Mouse (Mus musculus) left cerebral cortex, postnatal 14 days (tissue): ENCODE data around the gene Mrps23. TPM values are rescaled to one million over a fixed set of nuclear protein-coding genes. Genes with fewer than 3 reads are reported as not detected.

Source experiments
- DNase-seq, 2 experiments: peaks; one replicate each; pipeline ENCODE4 v3.0.0; 2021 to 2022; ENCODE audit warnings: low spot score in 2 of 2, mixed read lengths in 1 of 2
- intact Hi-C: fragments of 180-260 bp; cut with DNase I; formaldehyde crosslinking; loops from one replicate; pipeline ENCODE4 v1.15.1; 2025
- total RNA-seq, 2 experiments: library from RNA; stranded (reverse); gene quantifications; 2 replicates each; pipeline ENCODE4 v1.2.3; 2021

Mrps23 gene
- total RNA-seq, 2 experiments from 2014 or later, result 68.6 to 75.4 TPM

- intact Hi-C loops, result no loop called here
- no peak for DNase-seq
Measured at GRCm38 (mm10) chr11:88235221-88236203, 31.3 kb downstream of the Mrps23 start.

DNA sequence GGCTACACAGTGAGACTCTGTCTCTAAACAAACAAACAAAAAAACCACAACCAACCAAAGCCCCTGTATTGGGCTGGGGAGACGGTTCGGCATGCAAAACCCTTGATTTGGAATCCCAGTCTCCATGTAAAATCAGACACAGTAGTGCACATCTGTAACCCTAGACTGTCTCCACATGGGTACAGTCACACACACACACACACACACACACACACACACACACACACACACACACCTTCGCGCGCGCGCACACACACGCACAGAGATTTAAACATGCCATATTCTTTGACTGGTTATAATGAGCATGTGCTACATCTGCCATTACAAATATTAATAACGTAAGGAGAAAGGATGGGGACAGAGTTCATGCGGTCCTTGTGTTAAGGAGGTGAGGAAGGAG lies 36.1 kb downstream of the Mrps23 start:
- intact Hi-C loops, result no loop called here
- DNase-seq, result no peak

GRCm38 (mm10) chr11:88240736-88241353 lies 36.7 kb downstream of the Mrps23 start:
- DNase-seq, result no peak
- intact Hi-C loops, result no loop called here

- intact Hi-C loops, result no loop called here
- DNase-seq, result no peak
Measured at GRCm38 (mm10) chr11:88241468-88242301, 37.5 kb downstream of the Mrps23 start.

- intact Hi-C loops, result no loop called here
- peak; percentile 38 to 67 for DNase-seq
Measured at GRCm38 (mm10) chr11:88245581-88246170, 41.5 kb downstream of the Mrps23 start.

- intact Hi-C loops, result no loop called here
- DNase-seq, result no peak
Measured at GRCm38 (mm10) chr11:88248636-88249035, 44.4 kb downstream of the Mrps23 start.

GRCm38 (mm10) chr11:88250568-88250967 lies 46.4 kb downstream of the Mrps23 start:
- no peak for DNase-seq
- intact Hi-C loops, result loop anchor here (5.0 kb wide), 1 partner anchor 162 kb away; no protein-coding TSS in a partner anchor

DNA sequence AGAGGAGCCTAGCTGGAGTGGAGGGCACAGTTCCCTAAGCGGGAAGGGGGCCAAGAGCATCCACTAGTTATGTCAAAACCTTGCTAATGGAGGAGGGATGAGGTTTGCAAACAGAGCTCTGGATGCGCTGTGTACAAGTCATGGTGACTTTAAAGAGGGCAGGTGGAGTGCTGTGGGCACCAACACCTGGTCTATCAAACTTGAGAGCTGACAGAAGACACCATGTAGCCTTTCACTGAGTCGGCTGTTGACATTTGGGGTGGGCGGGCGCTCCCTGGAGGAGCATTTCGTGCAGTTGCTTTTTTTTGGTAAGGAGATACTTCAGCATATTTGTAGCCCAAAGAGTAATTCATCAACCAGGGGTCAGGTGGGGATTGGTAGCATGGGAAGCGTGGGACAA lies 47.1 kb downstream of the Mrps23 start:
- intact Hi-C loops, result loop anchor here (5.0 kb wide), 1 partner anchor 161 kb away; no protein-coding TSS in a partner anchor

DNA sequence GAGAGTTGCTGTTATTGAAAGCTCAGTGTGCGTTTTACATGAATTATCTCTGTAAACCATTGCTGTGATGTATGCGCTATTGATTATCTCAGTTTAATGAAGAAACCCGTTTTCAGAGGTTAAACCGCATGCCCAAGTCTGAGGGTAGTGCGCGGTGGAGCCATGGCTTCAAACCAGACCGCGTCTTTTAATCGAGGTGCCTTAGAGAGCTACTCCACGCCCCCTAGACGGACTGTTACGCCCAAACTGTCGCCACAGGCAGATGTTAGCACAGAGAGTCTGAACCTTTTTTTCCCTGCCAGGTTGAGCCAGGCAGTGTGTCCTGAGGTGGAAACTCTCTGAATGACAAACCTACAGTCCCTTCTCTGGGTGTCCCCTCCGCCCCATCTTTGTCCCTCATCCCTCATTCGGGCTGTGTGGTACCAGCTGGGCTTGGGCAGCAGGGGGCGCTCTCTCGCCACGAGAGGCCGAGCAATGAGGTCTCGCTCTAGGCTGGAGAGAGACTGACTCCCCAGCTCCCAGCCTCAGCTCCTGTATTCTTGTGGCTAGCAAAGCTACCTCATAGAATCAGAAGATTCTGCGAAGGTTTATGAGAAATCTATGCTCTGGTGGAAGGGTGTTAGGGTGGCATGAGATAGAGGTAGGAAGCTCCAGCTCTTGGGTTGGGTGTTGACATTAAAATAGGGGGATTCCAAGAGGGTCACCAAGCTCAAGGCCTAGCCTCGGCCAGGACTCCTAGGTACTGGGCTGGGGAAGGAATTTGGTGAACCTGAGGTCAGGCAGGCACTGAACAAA lies 48.0 kb downstream of the Mrps23 start:
- peak; percentile 61 to 84 for DNase-seq
- intact Hi-C loops, result loop anchor here (2.0 to 5.0 kb wide), 3 partner anchors 160 to 571 kb away; no protein-coding TSS in a partner anchor

More for the DNA sequence above, 47.1 kb downstream of the Mrps23 start:
- DNase-seq, result no peak

DNA sequence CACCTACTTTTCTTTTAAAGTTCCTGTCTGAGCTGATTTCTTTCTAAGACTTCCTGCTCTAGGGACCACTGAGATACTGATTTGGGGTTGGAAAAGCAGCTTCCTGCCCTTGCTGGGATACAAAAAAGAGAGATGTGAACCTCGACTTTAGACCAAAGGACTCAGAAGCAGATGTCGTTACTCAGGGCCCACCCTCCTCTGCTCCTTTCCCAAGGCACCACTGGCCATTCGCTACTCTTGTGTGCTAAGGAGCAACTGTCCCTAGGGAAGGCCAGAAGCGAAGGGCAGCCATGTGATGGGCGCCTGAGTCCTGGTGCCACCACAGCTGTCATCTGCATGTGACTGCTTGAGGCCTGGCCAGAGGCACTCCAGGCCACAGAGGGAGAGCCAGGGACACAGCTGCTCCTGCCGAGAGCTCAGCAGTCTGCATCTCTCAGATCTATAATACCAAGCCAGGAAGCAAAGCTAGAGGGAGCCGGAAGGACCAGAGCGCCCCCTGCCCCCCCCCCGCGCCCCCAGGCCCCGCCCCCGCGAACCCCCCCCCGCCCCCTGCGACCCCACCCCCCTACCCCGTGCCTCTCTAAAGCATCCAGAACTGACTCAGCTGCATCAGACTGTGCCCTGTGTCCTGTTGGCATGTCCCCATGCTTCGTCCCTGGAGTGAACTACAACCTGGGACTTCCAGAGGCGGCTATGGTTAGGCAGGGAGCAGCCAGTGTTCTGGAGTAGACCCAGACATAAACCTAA lies 48.8 kb downstream of the Mrps23 start:
- intact Hi-C loops, result loop anchor here (2.0 to 5.0 kb wide), 3 partner anchors 159 to 570 kb away; no protein-coding TSS in a partner anchor
- DNase-seq, result peak in 1 of 2 experiments; percentile 20

DNA sequence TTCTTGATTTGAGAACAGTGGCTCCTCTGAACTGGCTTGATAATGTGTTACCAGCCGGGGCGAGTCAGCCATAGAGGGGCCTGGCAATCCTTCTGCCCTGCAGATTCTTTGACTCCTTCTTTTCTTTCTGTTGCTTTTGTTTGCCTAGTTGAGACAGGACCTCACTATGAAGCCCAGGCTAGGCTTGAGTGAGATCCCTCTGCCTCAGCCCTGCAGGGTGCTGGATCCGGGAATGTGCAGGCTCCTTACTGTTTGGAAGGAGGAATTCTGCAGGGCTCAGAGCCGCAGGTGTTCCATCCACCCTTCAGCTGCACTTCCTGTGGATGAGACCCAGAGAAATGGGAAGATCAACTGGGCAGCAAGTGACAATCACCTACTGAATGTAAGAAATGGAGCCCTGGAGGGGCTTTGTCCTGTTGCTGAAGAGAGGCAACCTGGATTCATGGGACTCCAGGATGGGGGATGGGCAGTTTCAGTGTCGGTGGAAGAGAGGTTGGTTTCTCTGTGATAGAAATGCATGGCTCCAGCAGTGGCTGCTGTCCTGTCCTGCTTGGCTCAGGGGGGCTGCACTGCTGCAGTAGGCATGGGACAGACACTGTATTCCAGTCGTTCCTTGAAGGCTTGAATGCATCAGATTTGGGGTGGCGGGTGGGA lies 49.5 kb downstream of the Mrps23 start:
- no peak for DNase-seq
- intact Hi-C loops, result loop anchor here (2.0 to 5.0 kb wide), 3 partner anchors 159 to 569 kb away; no protein-coding TSS in a partner anchor

GRCm38 (mm10) chr11:88257700-88258099 lies 53.5 kb downstream of the Mrps23 start:
- intact Hi-C loops, result no loop called here
- DNase-seq, result no peak

DNA sequence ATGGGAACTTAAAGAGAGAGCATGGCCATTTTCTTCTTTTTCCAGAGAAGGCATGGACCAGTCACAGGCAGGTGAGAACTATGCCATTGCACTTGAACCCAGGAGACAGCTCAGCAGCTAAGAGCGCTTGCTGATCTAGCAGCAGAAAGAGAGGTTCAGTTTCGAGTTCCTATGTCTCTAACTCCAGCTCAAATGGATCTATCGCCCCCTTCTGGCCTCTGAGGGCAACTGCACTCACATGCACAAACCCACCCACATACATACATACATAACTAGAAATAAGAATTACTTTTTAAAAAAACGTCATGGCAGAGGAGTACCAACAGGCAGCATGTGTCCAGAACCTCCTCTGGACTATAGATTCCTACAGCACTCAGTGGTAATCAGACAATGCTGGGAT lies 54.0 kb downstream of the Mrps23 start:
- no peak for DNase-seq
- intact Hi-C loops, result no loop called here

GRCm38 (mm10) chr11:88260463-88260862 lies 56.3 kb downstream of the Mrps23 start:
- intact Hi-C loops, result no loop called here
- DNase-seq, result no peak
